Mouse (Mus musculus) lung, adult 2 months (tissue): ENCODE results near the gene Gga1.

ENCODE experiments used
- CTCF ChIP-seq: fragments of 200-500 bp; IDR thresholded peaks from 2 replicates; pipeline ENCODE4 v1.5.1; 2011; ENCODE audit warnings: mild to moderate bottlenecking, low read length, control low read depth; ENCODE audit not compliant: insufficient read depth
- POLR2A ChIP-seq: fragments of 200-500 bp; IDR thresholded peaks from 2 replicates; pipeline ENCODE4 v1.6.1; 2011; ENCODE audit warnings: low read depth, mild to moderate bottlenecking, control low read depth, low read length, borderline replicate concordance; ENCODE audit errors: extremely low read depth

DNA sequence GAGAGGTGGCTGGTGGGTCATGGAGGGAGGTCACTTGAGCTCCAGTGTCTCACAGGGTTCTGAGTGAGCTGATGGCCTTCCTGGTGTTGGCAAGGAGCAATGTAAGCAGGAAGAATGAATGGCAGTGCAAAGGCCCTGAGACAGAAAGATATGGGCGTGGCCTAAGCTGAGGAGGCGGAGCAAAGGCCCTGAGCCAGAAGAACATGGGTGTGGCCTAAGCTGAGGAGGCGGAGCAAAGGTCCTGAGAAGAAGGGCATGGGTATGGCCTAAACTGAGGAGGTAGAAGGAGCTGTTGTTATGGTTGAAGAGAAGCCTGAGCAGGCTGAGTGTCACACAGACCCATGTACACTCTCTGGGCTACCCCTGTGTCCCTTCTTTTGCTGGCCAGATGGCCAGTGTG lies 43.4 kb upstream of the Gga1 start:
- TF ChIP-seq CTCF = no peak
- TF ChIP-seq POLR2A = no peak
